Mouse (Mus musculus) liver, adult 2 months (tissue): ENCODE data around the gene Gm20388.

Experiments
- CTCF ChIP-seq: fragments of 200-500 bp; IDR thresholded peaks from 2 replicates; pipeline ENCODE4 v1.5.1; 2011; ENCODE audit warnings: low read depth, low read length, control low read depth
- POLR2A ChIP-seq: fragments of 200-500 bp; IDR thresholded peaks from 2 replicates; pipeline ENCODE4 v1.6.1; 2011; ENCODE audit warnings: low read length, control low read depth; ENCODE audit not compliant: insufficient read depth; ENCODE audit errors: extremely low read depth

- TF ChIP-seq CTCF (no peak), POLR2A (no peak)
Observed at GRCm38 (mm10) chr8:124151881-124152280, 4241.2 kb downstream of the Gm20388 start.
